Mouse (Mus musculus) layer of hippocampus, adult 8-10 months (tissue): ENCODE results near the gene Otoa. TPM values are rescaled to one million over a fixed set of nuclear protein-coding genes. Genes with fewer than 3 reads are reported as not detected.

Experiments
- total RNA-seq, 4 experiments: library from RNA; stranded (reverse); gene quantifications; 2 replicates each; pipeline ENCODE4 v1.2.4; 2022

Gene Otoa
- total RNA-seq, 4 experiments from 2014 or later, result 0.19 to 0.51 (median 0.32) TPM

Other genes starting within 250 kb of the Otoa start
- gene Eef2k, start 238.8 kb upstream of the Otoa start, total RNA-seq, result 10 to 100 TPM; 28.4 to 35.9 (median 32.0) TPM
- gene Polr3e, start 163.9 kb upstream of the Otoa start, total RNA-seq, result 10 to 100 TPM; 26.5 to 30.1 (median 29.6) TPM
- gene Cdr2, start 99.3 kb upstream of the Otoa start, total RNA-seq, result 1 to 10 TPM; 4.7 to 6.9 (median 4.9) TPM
- gene Mfsd13b, start 99.1 kb upstream of the Otoa start, total RNA-seq, result 1 to 10 TPM in 2 of 4 experiments, under 1 TPM in 2; 0.92 to 3.2 (median 1.4) TPM
- 10 to 100 TPM; 75.9 to 92.0 (median 87.8) TPM for gene Mettl9, start 47.2 kb upstream of the Otoa start, total RNA-seq
- 1 to 10 TPM in 2 of 4 experiments, under 1 TPM in 2; 0.28 to 2.8 (median 0.99) TPM for gene Igsf6, start 7.1 kb upstream of the Otoa start, total RNA-seq